Mouse (Mus musculus): Measurements from ENCODE around the gene Dnaja1. TPM values are rescaled to one million over a fixed set of nuclear protein-coding genes. Genes with fewer than 3 reads are reported as not detected.

The Dnaja1 gene
- total RNA-seq, 2 experiments from 2014 or later: 333 to 347 TPM

DNA sequence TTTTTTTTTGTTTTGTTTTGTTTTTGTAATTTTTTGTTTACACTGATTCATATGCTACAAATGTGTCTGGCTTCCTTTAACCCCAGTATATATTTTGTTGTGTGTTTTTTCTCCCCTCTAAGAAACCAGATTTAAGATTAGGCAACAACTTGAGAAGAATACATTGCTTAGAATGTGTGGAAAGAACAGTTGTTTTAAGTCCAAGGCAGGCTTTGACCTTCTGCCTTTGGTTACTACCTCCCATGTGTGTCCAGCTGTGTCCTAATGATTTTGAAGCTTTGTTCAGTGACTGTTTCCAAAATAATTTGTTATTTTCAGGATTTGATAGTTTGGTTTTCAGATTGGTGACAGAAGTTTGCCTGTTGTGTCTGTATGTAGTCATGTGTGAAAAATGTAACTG, 9.3 kb downstream of the Dnaja1 start:
- no peak for DNase-seq (ENCODE audit: low spot score in 2 of 2)

DNA sequence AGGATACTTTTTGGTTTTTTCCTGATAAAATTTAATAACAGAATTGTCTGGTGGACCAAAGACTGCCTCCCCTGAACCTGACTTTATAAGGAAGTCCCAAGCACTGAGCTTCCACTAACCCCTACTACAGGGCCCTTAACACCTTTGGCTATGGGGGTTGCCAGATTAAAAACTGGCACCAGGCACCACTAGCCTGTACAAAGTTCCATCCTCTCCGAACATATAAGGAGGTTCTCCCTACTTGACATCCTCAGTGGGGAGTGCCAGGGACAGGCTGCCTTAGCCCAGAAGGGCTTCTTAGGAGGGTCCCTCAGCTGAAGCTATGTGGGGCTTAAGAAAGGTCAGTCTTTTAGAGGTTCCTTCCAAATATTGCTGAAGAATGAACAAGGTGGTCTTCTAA, 13.4 kb downstream of the Dnaja1 start:
- DNase-seq (ENCODE audit: low spot score in 2 of 2): no peak

DNA sequence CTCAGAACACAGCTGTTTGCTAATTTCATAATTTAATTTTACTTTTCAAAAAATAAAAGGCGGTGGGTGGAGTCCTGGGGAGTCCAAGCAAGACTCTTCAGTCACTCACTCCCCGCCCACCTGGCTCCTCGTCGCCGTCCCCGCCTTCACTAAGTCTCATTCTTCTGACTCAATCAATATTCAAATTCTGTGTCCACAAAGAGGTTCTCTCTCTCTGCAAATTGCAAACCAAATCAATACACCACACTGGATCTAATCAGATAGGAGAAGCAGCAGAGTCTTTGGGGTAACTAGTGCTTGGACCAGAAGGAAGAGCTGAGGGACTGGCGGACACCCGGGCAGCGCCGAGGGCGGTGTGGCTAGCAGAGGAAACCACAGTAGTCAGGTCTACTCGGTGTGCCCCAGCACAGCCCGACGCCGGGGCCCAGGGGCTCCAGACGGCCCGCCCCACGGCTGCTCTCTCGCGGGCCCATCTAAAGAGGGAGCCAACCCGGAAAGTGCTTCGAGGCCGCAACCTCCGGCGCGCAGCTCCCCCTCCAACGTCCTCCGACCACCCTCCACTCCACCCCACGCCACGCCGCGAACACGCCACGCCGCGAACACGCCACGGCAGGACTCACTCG, 35.3 kb downstream of the Dnaja1 start:
- no peak for DNase-seq (ENCODE audit: low spot score in 2 of 2)

- peak; percentile 93 to 97 for DNase-seq (ENCODE audit: low spot score in 2 of 2)
Observed at GRCm38 (mm10) chr4:40757780-40758420, 36.0 kb downstream of the Dnaja1 start, which contains the start of gene Smu1. Gene Smu1 (minus strand): TSS chr4:40757923.

DNA sequence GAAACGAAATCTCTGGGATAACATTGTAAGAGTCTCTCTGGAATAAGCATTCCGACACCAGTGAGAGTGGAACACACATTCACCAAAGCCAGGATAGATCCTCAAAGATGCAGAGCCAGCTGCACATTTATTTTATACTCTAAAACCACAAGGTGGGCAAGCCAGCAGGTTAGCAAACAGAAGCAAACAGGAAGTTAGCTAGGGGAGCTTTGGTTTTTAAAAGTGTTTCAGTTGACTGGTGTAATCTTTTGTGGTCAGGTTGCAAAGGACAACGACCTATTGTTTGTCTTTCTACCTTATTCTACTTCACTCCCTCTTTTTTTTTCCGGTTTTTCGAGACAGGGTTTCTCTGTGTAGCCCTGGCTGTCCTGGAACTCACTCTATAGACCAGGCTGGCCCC, 37.9 kb downstream of the Dnaja1 start:
- no peak for DNase-seq (ENCODE audit: low spot score in 2 of 2)

DNA sequence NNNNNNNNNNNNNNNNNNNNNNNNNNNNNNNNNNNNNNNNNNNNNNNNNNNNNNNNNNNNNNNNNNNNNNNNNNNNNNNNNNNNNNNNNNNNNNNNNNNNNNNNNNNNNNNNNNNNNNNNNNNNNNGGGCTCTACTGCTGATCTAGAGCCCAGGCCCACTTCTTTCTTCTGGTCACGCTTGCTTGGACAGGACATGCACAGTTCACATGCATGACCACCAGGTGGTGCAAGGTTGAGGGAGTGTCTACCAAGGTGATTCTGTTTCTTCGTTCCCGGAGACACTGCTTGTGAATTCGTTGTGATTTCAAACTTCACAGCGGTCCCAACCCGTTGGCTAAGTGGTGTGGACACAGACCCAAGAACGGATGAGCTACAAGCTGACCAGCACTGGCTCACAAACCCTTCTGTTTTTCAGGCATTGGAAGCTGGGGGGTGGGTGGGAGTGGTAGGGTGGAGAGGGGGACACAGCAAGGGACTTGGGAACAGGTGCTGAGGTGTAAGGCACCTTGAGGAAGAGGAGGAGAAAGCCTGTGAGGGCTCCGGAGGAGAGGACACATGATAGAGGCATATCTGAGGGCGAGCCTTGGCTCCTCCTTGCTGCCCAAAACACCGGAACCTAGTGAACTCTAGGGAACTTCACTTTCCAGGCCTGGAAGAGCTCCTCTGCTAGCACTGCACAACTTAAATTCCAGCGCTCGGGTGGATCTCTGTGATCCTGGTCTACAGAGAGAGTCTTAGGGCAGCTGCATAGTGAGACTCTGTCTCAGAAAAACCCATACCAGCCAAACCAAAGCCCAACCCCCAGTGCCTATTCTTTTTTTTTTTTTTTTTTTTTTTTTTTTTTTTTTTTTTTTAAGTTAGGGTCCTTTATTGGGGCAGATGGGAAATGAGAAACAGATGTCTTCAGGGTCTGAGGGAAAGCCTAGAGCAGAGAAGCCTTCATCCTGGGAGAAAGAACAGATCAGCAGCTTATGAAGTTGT, 52.6 kb downstream of the Dnaja1 start:
- DNase-seq (ENCODE audit: low spot score in 2 of 2): peak; percentile 17 to 55

DNA sequence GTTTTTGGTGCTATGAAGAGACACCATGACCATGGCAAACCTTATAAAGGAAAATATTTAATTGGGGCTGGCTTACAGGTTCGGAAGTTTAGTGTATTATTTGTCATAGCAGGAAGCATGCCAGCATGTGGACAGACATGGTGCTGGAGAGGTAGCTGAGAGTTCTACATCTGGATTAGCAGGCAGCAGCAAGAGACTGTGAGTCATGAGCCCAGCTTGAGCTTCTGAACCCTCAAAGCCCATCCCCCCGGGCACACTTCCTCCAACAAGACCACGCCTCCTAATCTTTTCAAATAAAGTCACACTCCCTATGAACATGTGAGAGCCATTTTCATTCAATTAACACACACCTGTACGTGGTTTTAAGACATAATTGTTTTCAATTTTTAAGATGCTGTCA, 54.5 kb downstream of the Dnaja1 start:
- no peak for DNase-seq (ENCODE audit: low spot score in 2 of 2)

DNA sequence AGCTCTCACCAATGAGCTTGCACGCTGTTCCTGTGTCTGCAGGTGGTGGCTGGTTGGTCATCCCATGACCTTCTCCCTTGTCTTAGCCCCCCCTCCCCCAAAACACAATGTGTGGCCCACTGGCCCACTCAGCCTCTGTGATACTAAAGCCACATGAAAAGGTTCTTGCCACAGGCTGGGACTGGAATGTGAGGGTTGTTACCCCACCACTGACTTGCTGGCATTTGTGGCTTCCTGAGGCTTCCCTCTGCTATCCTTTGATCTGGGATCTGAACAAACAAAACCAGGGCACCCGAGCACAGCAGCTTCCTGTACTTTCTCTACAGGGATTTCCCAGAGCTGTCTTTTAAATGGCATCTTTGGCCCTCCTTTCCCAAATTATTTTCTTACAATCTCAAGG, 55.2 kb downstream of the Dnaja1 start:
- no peak for DNase-seq (ENCODE audit: low spot score in 2 of 2)

DNA sequence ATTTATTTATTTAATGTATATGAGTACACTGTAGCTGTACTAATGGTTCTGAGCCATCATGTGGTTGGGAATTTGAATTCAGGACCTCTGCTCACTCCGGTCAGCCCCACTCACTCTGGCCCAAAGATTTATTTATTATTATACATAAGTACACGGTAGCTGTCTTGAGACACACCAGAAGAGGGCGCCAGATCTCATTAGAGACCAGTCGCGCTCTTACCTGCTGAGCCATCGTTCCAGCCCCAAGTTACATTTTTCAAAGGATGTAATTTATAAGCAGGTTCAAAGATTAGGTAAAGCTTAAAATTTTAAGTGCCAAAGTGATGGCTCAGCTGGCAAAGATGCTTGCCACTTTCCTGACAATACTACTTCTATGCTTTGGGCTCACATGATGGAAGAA, 56.7 kb downstream of the Dnaja1 start:
- peak in 1 of 2 experiments; percentile 31 for DNase-seq (ENCODE audit: low spot score in 2 of 2)

DNA sequence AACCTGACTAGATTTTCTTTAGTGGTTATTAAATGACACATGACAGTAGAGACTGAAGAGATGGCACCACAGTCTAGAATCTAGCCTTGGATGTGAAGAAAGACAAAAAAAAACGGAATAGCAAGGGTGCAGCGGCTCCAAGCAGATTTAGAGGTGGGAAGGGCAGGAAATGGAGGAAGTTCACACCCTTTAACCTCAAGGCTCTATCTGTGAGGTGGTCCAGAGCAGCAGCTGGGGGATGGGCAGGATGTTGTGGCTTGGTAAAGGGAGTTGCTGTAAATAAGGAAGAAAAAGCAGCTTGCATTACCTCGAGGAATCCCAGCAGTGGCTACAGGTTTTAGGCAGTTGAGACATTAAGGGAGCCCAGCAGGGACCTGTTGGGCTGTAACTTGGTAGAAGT, 59.2 kb downstream of the Dnaja1 start:
- DNase-seq (ENCODE audit: low spot score in 2 of 2): no peak

DNA sequence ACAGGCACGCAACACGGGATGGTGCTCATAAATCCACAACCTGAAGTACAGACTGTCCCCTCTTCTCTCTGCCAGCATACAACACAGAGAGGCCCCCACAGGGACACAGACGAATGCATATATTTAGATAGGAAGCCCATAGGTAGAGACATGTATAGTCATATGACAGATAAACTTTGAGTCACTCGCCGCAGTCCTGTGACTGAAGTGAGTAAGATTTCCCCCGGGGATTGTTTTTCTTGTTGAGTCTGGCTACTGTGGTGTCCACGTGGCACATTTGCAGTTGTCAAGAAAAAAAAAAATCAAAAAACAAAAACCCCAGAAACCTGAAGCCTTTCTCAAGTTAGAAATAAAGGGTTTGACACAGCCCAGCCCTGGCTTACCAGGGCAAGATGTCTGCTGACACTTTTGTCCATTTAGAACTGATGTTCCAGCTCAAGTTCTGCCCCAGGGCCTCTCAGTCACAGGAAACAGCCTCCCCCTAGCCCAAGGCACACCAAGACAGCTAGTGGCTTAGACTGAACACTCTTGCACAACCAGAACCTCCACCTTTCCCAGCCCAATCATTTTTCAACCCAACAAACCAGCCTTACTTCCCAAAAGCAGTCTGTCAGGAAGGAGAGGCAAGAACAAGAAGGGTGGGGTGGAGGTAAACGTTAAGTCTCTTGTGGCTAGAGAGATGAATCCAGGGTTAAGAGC, 60.0 kb downstream of the Dnaja1 start:
- DNase-seq (ENCODE audit: low spot score in 2 of 2): no peak

DNA sequence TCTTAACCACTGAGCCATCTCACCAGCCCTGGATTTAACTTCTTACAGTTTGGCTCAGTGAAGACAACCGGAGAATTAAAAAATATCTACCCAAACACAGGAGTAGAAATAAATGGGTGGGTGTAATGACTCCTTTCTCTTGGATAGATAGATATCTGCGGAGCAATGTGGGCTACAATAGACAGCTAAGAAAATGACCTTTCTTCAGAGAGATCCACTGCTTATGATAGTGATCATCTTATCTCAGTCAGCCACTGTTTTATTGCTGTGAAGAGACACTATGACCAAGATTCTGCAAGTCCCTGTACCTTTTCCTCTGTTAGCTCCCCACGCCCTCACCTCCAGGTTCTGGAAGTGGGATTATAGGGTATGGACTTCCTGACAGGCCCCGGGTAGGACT, 61.1 kb downstream of the Dnaja1 start:
- DNase-seq (ENCODE audit: low spot score in 2 of 2): no peak

- DNase-seq (ENCODE audit: low spot score in 2 of 2): no peak
Observed at GRCm38 (mm10) chr4:40784556-40785169, 62.7 kb downstream of the Dnaja1 start.

DNA sequence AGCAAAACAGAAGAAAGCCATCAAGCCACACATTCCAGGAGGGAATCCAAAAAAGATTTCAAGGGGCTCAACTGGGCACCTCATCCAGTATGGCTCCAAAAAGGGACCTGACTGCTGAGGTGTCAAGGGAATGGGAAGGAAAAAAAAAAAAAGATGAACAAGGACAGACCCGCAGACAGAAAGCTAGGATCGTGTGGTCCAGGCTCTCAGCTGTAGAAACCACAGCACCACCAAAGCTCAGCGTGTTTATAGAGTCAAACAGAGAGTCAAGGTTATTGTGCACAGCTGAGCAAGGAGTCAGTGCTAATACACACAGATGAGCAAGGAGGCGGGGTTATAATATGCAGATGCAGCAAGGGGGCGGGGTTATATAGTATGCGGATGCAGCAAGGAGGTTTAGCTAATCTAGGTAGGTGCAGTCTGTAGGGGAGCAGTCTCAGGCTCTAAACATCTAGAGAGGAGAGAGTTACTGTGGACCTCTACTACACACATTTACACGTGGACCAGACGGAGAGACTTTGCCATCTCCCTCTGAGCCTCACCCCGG, 63.7 kb downstream of the Dnaja1 start:
- DNase-seq (ENCODE audit: low spot score in 2 of 2): no peak

GRCm38 (mm10) chr4:40786578-40786977, 64.6 kb downstream of the Dnaja1 start:
- DNase-seq (ENCODE audit: low spot score in 2 of 2): no peak

Small RNA genes within 50 kb of the gene (microRNA-seq; reads per million reads assigned to microRNA genes)
- gene Mir207: 0 reads per million in 2 experiments

Other genes starting within 250 kb of the Dnaja1 start
- 1 to 10 TPM; 7.6 to 8.4 TPM for gene Tmem215, start 250.0 kb upstream of the Dnaja1 start, total RNA-seq (2021)
- 10 to 100 TPM; 29.5 to 31.2 TPM for gene Aptx, start 19.0 kb upstream of the Dnaja1 start, total RNA-seq (2021)
- gene Smu1, start 35.8 kb downstream of the Dnaja1 start, total RNA-seq (2021): 10 to 100 TPM; 48.9 to 55.4 TPM
- 1 to 10 TPM; 7.0 to 7.6 TPM for gene B4galt1, start 131.9 kb downstream of the Dnaja1 start, total RNA-seq (2021)
- not detected for gene Spink4, start 197.9 kb downstream of the Dnaja1 start, total RNA-seq (2021)
- 100 to 1,000 TPM; 154 to 156 TPM for gene Bag1, start 226.1 kb downstream of the Dnaja1 start, total RNA-seq (2021)
- gene Chmp5, start 226.3 kb downstream of the Dnaja1 start, total RNA-seq (2021): 10 to 100 TPM; 85.7 to 87.2 TPM
- 10 to 100 TPM; 65.6 to 68.7 TPM for gene Nfx1, start 248.8 kb downstream of the Dnaja1 start, total RNA-seq (2021)